Mouse (Mus musculus) embryonic fibroblast, embryonic 13.5 days (primary cell): ENCODE measurements at regions not wholly inside any gene's neighbourhood (a gene's known extent, or its start where the extent isn't known, plus 50 kb on each side); places are given as distances from the start of the nearest gene placed in this dataset.

Experiments
- CTCF ChIP-seq: IDR thresholded peaks from 2 replicates; pipeline ENCODE4 v1.5.1; 2011; ENCODE audit warnings: mild to moderate bottlenecking, control low read depth, low read length, moderate library complexity, borderline replicate concordance; ENCODE audit not compliant: insufficient read depth
- POLR2A ChIP-seq: IDR thresholded peaks from 2 replicates; pipeline ENCODE4 v1.6.1; 2011; ENCODE audit warnings: low read depth, mild to moderate bottlenecking, control low read depth, low read length, moderate library complexity

DNA sequence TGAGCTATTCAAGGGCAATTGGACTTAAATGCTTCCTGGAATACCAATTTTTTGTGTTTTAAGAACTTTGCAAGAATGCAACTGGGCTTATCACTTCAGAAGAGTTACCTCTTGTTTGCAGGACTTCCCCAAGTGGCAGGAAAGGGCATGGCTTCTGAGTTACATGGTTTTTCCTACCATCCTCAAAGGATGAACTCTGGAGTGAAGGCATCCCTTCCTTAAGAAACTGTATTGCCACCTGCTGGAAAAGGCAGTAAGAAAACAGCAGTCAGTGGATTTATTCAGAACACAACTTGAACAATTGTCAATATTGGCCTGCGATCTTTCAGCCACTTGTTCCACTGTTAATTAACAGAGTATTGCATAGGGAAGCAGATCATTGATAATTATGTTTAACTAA is 232.2 kb upstream of the Sorcs1 start:
- TF ChIP-seq CTCF = no peak
- no peak for TF ChIP-seq POLR2A
